Mouse (Mus musculus) olfactory bulb, adult 2 months (tissue): ENCODE data around the gene Ankrd39.

ENCODE experiments used
- CTCF ChIP-seq: fragments of 200-500 bp; IDR thresholded peaks from 2 replicates; pipeline ENCODE4 v1.5.1; 2012; ENCODE audit warnings: low read depth, mild to moderate bottlenecking, low read length, moderate library complexity; ENCODE audit not compliant: insufficient read depth
- POLR2A ChIP-seq: fragments of 200-500 bp; IDR thresholded peaks from 2 replicates; pipeline ENCODE4 v1.6.1; 2012; ENCODE audit warnings: mild to moderate bottlenecking, low read depth, low read length, moderate library complexity; ENCODE audit not compliant: insufficient read depth

- TF ChIP-seq POLR2A (no peak), CTCF (no peak)
Measured at GRCm38 (mm10) chr1:36555798-36556395, 8.7 kb upstream of the Ankrd39 start.
